Comparison of ENCODE assay signal across 10 mouse cellular contexts in the genomic region with DNA sequence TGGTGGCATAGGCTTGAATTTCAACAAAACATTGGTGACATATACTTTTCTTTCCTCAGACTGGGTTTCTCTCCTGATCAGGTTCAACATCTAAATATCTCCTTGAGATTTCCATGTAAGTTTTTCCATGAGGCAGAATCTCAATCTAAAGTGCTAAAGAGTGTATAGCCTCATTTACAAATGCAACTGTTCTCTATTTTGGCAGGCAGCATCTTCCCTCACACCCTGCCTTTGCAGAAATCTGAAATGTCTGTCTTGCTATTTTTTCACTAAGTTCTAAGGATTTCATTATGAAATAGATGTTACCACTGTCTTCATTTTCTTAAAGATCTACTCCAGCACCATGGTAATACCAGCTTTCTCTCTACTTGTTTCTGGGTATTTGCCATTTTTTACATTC.
"Had no signal": no experiment of that assay in that cellular context is flagged by ENCODE, and none has a peak within 500 bp of the region (broad histone marks: within the 10 kb centered on the region; RNA-seq: fewer than 3 reads in every experiment).

No protein-coding gene starts in this region.

- DNase-seq: retina, postnatal 1 day; right cerebral cortex, postnatal 14 days; right cerebral cortex, postnatal 25 days; right cerebral cortex, postnatal 4 days; spleen, adult 18-20 months; thymus, adult 18-20 months; thymus, adult 2 months; thymus, postnatal 25 days; thymus, postnatal 36 days; thymus, postnatal 4 days had no signal
